Mouse (Mus musculus): Measurements from ENCODE around the gene Ttc38. TPM values are rescaled to one million over a fixed set of nuclear protein-coding genes. Genes with fewer than 3 reads are reported as not detected.

Gene Ttc38
- polyA plus RNA-seq (2017; shearing (Covaris generic)) = 12.2 TPM

GRCm38 (mm10) chr15:85831954-85832590, at the start of gene Ttc38:
Ttc38 (plus strand) TSS chr15:85832306.

GRCm38 (mm10) chr15:85811535-85812277, 20.4 kb upstream of the Ttc38 start, which contains the start of gene Cdpf1:
Cdpf1 (minus strand) TSS chr15:85811697.

GRCm38 (mm10) chr15:85821203-85822010, 10.7 kb upstream of the Ttc38 start, which contains the start of gene Pkdrej:
Pkdrej (minus strand) TSS chr15:85821734.

GRCm38 (mm10) chr15:85859490-85860031, 27.5 kb downstream of the Ttc38 start, which contains the start of gene Gtse1:
Gtse1 (plus strand) TSS chr15:85859745.

GRCm38 (mm10) chr15:85878848-85879497, 46.9 kb downstream of the Ttc38 start, which contains the start of gene Trmu:
Trmu (plus strand) TSS chr15:85879312.

Other genes with a start within 250 kb of the Ttc38 start
- gene Wnt7b, start 249.8 kb upstream of the Ttc38 start, polyA plus RNA-seq (2017; shearing (Covaris generic)) = not detected
- gene Ppara, start 97.3 kb upstream of the Ttc38 start, polyA plus RNA-seq (2017; shearing (Covaris generic)) = 0.37 TPM
- 16.0 TPM for gene Cdpf1, start 20.6 kb upstream of the Ttc38 start, polyA plus RNA-seq (2017; shearing (Covaris generic))
- 0.17 TPM for gene Pkdrej, start 10.6 kb upstream of the Ttc38 start, polyA plus RNA-seq (2017; shearing (Covaris generic))
- gene Gtse1, start 27.4 kb downstream of the Ttc38 start, polyA plus RNA-seq (2017; shearing (Covaris generic)) = 0.90 TPM
- 17.9 TPM for gene Trmu, start 47.0 kb downstream of the Ttc38 start, polyA plus RNA-seq (2017; shearing (Covaris generic))
- gene Celsr1, start 201.5 kb downstream of the Ttc38 start, polyA plus RNA-seq (2017; shearing (Covaris generic)) = 9.6 TPM
- 139 TPM for gene Gramd4, start 225.4 kb downstream of the Ttc38 start, polyA plus RNA-seq (2017; shearing (Covaris generic))